Mouse (Mus musculus): ENCODE measurements around the gene Olfr147.
A peak's percentile ranks its signal among the peaks of the same experiment; 100 is the strongest.
"Not testable (repeated sequence)": the region's sequence is repeated elsewhere in the genome, so short reads cannot be mapped to it uniquely, and the experiment has no call there.

Olfr147 gene

DNA sequence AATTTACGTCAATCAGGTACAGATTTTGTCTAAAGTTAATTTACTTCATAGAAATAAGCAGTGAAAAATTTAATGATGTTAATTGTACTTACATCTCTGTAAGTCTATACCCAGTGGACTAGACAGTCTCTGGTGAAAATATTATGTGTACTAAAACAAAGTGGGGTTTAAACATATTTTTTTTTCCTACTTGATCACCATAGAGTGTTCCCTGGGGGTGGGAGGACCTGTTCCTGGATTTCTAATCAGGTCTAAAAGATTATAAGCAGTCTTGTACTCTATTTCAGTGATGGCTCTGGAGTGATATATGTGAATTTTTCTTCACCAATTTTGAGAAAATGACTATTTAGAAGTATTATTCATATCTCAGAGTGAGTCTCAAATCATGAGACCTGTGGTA is at the start of gene Olfr147:
Gene Olfr147 (plus strand): TSS at position 301 of the 400 bp plus-strand sequence.
- DNase-seq (ENCODE audit: low read depth, low spot score) = no peak

DNA sequence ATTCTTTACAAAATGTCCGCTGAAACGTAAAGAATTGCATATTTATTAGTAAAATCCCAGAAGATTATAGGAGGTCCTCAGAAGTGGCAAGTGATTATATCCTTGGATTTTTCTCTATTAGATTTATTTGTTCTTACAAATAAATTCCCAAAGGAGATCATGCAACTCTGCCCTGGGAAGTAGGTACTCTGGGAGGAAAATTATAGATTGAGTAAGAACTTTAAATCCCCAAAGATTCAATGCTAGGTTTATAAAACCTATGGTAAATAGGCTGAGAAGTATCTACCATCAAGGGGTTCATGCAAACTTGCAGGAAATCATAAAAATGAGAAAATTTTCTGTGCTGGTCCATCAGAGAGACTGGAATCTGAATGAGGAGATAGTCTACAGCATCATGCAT is 34.9 kb upstream of the Olfr147 start, which contains the start of gene Olfr250:
Gene Olfr250 (plus strand): TSS at position 301 of the 400 bp plus-strand sequence.
- no peak for DNase-seq (ENCODE audit: low read depth, low spot score)

DNA sequence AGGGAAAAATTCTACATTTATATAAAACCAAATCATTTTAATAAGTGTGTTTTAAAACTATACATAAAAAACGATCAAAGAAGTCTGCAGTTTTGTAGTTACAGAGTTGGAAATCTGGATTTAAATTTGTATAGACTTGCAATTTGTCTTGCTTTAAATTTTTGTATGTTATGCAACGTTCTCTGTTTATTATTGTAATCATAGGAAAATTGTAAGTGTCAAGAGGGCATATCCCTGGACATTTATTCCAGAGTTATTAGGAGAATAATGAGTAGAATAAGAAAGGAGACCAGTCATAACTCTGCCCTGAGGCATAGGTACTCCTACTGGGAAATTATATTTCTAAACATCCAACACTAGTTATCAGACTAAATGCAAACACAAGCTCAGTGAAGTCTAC is 24.7 kb upstream of the Olfr147 start, which contains the start of gene Olfr251:
Gene Olfr251 (plus strand): TSS at position 301 of the 400 bp plus-strand sequence.
- no peak for DNase-seq (ENCODE audit: low read depth, low spot score)

DNA sequence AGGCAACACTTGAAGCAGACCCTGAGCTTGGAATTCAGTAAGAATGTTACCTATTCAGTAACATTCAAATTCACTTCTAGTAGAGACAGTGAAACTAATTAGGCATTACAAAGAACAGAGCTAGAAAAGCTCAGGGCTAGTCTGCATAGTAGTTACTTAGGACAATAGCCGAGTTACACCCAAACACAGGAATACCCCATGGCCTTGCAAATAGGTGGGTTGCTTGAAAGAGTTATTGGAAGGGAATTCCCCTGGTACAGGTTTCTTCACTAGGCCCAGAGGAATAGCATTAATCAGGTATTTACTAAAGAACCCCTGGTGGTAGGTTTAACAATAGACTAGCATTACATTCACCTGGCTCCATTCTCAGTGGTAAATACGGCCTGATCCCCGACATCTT is 6.0 kb downstream of the Olfr147 start:
- DNase-seq (ENCODE audit: low read depth, low spot score) = peak; percentile 90

DNA sequence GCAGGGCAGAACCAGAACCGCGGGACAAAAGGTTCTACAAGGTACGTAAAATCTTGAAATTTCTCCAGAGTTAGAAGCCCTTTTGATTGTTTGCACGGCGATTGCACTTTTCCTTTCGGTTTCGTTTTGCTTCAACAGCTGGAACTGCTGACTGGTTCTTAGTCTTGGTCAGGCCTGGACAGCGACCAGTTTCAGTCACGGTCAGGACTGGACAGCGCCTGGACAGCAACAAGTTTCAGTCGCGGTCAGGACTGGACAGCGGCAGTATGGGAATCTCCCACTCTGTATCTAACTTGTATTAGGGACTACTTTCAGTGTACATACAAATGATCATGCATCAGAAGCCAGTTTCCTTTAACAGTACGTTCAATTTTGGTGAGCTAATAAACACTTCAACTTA is 12.0 kb downstream of the Olfr147 start:
- not testable (repeated sequence) for DNase-seq (ENCODE audit: low read depth, low spot score)

DNA sequence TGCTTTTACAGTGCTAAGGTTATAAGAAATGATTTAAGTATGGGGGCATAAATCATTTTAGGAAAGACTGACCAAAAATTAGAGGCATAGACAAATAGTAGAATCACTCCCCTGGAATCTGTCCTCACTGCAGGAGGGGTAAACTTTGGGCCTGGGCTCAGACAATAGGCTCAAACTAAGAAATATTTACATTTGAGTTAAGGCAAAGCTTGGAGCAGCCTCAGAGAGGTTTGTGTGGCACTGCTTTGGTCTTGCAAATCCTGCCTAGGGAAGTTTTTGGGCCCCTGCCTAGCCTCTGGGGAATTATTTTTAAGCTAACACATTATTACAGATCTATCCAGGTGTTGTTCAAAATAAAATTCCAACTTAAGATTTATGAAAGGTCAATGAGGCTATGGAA is 22.3 kb downstream of the Olfr147 start:
- peak; percentile 60 for DNase-seq (ENCODE audit: low read depth, low spot score)

DNA sequence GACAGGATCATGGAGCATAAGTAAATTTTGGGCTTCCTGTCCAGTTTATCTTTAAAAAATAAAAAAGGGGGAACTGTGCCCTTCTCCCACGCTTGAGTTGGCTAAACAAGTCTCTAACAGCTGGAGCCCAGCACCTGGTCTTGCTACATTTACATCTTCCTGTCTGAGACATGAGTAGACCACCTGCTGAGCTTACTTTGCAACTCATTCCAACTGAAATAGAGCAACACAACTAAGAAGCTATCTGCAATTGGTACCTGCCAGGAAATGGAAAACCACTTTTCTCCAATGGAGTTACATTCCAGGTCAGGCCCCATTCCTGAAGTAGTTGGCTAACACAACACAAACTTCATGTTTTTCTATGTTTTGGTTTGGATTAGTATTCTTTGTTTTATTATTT is 25.5 kb downstream of the Olfr147 start:
- no peak for DNase-seq (ENCODE audit: low read depth, low spot score)

DNA sequence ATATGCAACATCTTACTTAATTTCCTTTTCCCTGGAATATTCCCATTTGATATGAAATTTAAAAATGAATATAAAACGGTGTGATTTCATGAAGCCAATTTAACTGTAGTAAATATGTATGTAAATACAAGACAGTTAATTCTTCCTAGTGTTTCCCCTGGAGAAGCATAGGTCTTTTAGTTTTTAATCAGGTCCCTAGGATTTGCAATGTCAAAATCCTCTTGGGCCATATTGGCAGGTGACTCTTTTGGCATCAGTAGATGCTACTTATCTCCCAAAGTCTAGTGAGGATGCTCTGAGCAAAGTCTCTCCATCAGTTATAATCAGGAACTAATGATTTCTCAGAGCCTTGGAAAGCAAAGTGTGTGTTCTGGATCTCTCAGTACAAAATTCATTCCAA is 27.7 kb downstream of the Olfr147 start, which contains the start of gene Olfr901:
Gene Olfr901 (plus strand): TSS at position 301 of the 400 bp plus-strand sequence.
- DNase-seq (ENCODE audit: low read depth, low spot score) = no peak

DNA sequence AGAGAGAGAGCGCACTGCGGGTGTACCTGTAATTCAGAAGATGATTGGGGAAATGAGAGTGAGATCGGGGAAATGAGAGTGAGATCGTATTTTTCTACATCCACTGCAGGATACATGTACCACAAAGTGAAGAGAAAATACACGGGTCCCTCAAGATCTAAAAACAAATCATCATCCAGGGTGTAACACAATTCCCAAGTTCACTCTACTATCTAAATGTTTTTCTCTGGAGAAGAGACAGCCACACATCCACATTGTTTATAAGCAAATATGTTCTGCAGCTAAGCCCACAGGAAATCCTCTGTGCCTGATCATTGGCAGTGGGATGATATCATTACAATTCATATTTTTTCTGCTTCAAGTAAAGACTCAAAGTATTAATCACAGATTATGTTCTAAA is 45.9 kb downstream of the Olfr147 start, which contains the start of gene Olfr902:
Gene Olfr902 (plus strand): TSS at position 301 of the 400 bp plus-strand sequence.
- no peak for DNase-seq (ENCODE audit: low read depth, low spot score)

Measured in ZHBTc4 (cell line).